Mouse (Mus musculus) E14TG2a.4 (cell line): Measurements from ENCODE around the gene Arsg.

Experiments used
- CTCF ChIP-seq: conservative IDR thresholded peaks from 2 replicates; pipeline ENCODE4 v1.5.1; 2014; ENCODE audit warnings: low read length
- NANOG ChIP-seq: IDR thresholded peaks from 2 replicates; pipeline ENCODE4 v1.6.1; 2014; ENCODE audit warnings: borderline replicate concordance, low read length, mixed read lengths
- POU5F1 ChIP-seq: IDR thresholded peaks from 2 replicates; pipeline ENCODE4 v1.6.1; 2014; ENCODE audit warnings: low read length, borderline replicate concordance

DNA sequence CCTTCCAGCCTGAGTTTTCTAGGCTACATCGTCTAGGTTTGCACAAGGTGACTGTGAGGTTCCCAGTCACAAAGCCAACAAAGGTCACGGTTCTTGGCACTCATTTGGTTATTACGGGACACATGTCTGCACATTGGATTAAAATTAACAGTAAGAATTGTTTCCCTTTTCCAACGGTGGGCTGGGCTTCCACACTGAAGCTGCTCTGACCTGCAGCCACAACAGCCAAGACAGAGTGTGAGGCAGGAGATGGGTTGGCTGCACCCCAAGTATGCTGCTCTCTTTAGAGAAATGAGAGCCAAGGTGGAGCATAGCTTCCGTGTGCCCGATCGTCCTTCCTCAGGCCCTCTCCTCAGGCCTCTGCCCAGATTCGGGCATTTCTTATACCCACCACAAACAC lies 121.6 kb downstream of the Arsg start:
- TF ChIP-seq CTCF (no peak), POU5F1 (no peak), NANOG (no peak)
